Mouse (Mus musculus) adipocyte (in vitro differentiated cells): Measurements from ENCODE around the gene Cryl1.

Source experiments
- DNase-seq: peaks from one replicate; pipeline ENCODE4 v3.0.0-alpha.2; 2016; ENCODE audit warnings: low spot score

Gene Cryl1

DNA sequence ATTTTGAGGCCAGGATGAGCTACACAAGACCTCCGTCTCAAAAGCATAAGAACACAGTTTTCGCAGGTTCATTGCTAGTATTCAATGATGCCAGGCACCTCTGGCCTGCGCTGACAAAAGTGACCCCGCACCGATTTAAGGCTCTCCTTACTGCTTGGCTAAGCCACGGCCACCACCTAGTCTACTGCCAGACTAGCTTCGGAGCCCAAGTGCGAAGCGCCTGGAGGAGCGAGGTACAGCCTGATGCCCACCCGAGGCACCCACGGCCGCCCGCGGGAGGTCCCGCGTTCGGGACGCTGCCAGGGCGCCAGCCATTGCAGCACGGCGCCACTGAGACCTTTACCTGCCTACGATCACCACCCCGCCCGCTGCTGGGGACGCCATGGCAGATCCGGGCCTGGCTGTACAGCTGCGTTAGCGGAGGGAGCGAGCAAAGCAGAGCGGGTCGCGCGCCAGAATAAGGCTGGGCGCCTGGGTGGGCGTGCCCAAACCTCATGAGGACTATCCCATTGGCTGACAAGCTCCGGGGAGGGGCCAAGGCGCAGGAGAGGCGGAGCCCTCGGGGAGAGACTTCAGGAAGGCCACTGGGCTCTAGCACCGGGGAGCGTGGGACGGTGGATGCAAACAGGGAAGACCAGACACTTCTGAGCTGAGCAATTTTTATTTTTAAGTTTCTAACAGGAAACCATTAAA, at the start of gene Cryl1:
TSS of gene Cryl1 (minus strand) at position 465 of the 693 bp plus-strand sequence.
- DNase-seq: peak; percentile 80

DNA sequence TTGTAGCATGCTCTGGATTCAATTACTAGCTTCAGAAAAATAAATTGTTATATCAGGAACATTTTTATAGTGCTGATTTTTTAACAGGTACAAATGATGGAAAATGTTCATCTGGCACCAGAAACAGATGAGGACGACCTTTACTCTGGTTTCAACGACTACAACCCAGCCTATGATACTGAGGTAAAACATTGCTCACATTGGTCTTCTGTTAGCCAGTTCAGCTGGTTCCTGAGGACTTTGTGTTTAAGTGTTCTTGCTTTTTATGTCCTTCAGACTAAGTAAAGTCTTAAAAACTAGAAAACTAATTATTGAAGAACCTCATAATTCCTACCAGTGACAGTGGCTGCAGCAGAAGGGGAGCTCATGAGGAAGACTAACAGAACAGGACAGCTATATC, 32.1 kb upstream of the Cryl1 start:
- no peak for DNase-seq

DNA sequence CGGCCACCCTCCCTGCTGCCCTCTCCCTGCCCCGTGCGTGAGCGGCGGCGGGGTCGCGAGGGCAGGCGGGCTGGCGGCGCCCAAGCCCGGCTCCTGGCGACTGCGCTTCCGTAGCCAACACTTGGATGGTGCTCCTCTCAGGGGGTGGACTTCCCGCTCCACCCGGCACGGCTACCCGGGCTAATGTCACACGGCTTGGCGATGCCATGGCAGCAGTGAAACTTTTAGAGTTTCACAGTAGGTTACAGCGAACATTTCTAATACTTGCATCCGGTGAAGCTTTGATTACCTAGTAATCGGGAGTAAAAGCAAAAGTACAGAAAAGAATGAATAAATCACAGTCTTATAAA, 25.9 kb upstream of the Cryl1 start:
- DNase-seq: no peak

DNA sequence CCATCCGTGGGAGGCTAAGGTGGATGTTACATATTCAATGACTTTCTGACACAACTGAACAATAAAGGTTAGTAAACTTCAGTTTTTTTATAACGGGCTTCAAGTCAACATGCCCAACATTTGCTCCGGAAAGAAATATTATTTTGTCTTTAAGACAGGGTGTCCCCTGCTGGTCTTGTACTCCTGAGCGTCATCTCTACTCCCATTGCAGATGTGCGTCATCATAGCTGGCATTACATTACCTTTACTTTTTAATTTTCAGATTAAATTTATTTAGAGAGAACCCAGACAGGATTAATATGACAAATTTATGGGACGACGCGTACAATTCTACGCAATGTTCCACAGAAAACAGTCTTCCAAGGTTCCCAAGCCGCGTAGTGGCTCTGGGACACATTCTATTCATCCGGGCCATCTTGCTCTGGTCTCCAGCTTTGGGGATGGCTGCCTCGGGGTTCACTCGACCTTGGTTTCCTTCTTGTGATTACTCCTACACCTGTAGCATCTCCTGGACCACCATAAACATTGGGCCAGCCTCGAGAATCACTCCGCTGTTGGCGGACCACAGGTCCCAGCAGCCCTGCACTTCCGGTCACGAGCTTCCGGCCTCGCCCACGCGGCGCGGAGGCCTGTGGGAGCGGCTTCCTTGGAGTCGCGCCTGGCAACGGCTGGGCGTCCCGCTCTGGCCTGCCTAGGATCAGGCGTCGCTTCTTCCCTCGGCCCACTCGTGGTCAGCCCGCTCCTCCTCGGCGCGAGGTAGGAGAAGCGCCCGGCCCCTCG, 25.3 kb upstream of the Cryl1 start, which contains the start of gene Ift88:
TSS of gene Ift88 (plus strand) at position 631 of the 780 bp plus-strand sequence.
- DNase-seq: peak; percentile 91

DNA sequence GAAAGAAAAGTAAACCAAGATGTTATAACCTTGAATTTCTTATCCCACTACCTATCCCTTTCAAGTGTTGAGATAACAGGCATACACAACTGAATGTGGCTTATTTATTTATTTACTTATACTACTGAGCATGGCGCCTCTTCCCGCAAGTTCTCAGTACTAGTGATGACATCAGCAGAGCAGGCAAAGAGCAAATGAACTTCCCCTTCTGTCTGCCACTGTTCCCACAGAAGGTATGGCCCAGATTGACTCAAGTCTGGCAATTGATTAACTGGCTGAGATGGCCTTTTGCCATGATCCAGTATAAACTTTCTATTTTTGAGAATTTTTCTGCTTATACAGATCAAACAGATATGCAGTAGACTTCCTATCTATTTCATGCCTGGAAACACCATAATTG, 18.9 kb upstream of the Cryl1 start:
- no peak for DNase-seq

DNA sequence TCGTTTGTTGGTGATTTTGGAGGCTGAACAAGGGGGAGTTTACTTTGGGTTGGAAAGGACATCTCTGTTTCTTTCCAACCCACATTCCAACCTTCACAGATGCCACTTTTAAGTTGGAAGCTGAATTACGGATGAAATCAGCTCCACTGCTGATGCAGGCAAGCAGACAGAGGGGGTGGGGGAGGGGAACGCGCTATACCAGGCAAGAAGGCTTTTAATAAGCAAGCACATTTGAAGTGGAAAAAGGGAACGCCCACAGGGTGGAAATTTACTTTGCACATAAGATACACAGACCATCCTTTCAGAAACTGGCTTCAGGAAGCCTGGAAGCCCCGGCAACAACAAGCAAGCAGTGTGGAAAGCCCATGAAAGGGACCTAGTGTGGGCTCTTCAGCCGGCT, 13.8 kb upstream of the Cryl1 start:
- no peak for DNase-seq

DNA sequence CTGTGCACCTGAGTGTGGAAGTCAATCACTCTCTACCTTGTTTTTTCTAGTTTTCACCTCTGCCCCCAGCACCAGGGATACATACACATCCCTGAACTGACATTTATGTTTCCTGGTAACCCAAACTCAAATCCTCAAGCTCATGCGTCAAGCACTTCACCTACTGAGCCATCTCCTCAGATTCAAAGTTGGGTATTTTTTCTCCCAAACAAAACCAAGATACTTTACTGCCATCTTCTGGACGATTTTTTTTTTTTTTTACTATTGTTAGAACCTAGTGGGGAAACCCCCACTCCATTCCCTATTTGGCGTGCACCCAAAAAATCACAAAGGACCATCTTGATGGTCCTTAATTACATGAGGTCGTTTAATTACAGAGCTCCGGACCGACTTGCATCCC, 10.8 kb upstream of the Cryl1 start:
- DNase-seq: peak; percentile 11

DNA sequence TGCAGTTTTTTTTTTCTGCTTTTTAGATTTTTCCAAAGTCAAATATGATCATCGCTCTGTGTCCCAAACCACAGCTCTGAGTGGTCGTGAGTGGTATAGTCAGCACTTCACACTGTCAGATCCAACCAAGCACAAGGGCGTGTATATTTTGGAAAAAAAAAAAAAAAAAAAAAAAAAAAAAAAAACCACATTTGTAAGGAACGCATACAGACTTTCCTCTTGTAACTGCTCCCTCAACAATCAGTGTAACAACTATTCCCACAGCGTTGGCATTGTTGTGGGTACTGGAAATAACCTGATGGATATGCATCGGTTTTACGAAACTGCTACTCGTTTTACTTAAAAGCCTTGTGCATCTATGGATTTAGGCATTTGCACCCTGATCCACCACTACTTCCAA, 9.8 kb upstream of the Cryl1 start:
- DNase-seq: no peak

DNA sequence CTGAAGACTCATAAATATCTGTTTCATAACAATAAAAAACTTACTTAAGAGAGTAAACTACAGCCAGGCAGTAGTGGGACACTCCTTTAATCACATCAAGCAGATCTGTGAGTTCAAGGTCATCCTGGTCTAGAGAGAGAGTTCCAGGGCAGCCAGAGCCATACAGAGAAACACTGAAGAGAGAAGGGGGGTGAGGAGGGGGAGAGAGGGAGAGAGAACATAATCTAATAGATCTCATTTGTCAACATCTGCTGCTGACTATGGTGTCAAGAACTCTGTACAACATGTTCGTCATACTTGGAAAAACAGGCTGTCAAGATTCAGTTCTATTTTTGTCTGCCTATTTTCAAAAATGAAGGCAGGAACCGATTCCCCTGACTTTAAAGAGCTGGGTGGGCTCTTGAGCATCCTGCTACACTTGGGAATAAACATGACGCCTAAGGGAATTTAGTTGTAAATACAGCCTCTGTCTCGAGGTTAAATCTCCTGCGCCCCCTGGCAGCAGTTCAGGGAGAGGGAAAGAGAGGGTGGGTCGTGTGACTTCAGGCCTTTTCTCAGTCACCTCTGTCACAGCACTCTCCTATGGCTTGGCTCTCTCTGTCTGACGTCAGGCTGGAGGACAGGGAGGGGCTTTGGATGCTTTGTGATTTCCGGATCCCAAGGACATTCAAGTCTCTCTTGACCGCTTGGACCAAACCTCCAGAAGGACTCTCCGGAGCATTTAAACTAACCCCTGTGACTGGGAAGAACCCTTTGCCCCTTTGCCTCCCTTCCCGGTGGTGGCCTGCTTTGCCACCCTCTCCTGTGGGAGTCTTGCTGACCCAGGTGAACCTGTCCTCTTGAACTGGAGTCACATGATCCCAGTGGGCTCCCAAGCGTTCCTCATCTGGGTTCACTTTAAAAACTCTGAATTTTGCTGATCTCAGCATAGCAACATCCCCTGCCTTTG, 9.0 kb upstream of the Cryl1 start:
- DNase-seq: peak; percentile 26

DNA sequence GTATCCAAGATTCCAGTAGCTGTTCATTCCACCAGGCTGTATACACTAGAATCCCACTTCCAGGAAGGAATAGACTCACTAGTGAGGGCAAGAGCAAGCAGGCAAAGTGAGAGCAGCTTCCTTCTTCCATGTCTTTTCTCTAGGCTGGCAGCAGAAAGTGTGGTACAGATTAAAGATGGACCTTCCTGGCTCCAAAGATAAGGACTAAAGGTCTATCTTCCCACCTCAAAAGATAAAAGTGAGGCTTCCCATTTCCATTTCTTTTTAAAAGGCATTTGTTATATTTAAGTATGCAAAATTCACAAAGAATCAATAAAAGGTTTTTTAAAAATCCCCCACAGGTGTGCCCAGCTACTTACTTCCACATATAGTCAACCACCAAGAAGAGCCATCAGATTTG, 4.5 kb upstream of the Cryl1 start:
- no peak for DNase-seq

DNA sequence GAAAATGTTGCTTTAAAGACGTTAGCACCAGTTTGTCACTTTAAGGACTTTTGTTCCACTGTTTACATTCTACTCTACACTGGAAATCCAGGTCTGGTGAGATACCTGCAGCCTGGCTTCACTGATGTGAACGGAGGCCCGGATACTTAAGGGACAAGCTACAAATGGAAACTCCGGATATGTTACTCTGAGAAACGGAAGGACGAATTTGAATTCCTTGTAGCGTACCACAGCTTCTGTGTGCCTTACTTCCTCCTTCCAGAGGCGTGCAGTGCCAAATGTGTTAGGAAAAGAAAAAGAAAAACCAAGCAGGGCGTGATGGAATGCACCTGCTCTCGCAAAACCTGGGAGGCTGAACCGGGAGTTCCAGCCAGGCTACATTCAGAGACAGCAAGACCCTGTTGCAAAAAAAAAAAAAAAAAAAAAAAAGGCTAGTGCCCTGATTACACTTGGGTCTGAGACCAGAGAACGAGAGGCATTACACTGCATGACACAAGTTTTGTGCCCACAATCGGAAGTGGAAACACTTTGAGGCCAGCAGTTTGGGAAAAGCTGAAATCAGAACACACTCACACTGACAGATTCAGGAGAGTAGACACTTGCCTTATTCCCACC, 591 bp upstream of the Cryl1 start:
- peak; percentile 7 for DNase-seq

DNA sequence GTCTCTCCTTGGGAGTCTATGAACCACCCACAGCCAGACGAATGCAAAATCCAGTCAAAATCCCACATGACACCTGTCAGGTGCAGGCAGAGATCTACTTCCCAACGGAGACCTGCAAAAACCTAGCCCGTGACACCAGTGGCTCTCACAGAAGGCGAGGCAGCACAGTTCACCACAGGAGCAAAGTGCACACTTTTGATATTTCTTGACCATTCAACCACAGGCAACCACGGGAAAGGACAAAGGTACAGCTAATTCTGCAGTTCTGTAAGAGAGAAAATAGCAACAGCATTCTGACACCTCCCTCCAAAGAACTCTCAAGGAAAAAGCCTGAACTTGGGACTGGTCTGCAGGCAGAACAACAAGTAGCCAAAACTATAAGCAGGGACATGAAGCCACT, 1.1 kb downstream of the Cryl1 start:
- no peak for DNase-seq

DNA sequence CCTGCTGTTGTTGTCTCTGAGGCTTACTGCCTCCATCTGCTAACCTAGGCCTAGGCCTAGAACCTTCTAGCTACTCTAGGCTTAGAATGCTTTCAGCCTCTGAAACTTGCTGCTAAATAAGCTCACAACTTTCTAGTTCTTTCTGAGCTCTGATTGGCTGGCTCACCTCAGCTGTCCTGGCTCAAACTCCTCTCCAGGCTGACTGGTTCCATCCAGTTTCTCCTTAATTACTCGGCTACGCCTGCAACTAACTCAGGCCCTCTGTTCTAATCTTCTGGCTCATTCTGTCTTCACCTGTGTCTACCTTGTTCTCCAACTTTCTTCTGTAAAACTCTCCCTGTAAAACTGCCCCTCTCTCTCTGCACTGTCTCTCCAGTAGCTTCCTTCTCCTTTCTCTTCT, 2.9 kb downstream of the Cryl1 start:
- DNase-seq: no peak

DNA sequence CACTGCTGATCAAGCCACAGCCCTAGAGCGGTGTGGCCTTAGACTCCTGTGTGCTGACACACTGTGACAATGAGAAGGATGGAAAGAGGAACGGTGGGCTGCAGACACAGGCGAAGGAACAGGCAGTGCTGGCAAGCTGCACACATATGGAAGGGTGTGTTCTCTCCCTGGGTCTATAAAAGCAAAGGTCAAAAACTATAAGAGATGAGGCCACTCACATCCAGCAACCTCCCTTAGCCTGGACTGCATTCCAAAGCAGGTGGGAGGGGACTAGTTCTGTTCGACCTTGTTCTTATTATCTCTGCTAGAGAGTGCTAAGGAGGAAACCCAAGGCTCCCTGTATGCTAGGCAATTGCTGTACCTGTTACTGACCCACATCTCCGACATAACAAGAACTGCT, 6.1 kb downstream of the Cryl1 start:
- no peak for DNase-seq

DNA sequence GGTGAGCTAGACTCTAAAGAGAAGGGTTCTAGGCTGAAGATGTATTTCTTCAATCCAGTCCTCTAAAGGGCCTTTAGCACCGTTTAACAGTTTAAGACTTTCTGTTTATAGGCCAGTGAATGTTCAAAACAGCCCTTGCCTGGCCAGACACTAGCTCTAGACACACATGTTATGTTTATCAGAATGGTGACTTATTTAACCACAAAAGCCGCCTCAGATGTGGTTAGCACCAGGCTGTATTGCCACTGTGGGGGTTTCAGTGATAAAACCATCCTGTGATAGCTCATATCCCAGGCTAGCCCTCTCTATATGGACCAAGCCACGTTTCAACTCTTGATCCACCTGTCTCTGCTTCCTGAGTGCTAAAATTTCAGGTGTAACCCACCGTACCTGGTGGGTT, 6.7 kb downstream of the Cryl1 start:
- DNase-seq: no peak

DNA sequence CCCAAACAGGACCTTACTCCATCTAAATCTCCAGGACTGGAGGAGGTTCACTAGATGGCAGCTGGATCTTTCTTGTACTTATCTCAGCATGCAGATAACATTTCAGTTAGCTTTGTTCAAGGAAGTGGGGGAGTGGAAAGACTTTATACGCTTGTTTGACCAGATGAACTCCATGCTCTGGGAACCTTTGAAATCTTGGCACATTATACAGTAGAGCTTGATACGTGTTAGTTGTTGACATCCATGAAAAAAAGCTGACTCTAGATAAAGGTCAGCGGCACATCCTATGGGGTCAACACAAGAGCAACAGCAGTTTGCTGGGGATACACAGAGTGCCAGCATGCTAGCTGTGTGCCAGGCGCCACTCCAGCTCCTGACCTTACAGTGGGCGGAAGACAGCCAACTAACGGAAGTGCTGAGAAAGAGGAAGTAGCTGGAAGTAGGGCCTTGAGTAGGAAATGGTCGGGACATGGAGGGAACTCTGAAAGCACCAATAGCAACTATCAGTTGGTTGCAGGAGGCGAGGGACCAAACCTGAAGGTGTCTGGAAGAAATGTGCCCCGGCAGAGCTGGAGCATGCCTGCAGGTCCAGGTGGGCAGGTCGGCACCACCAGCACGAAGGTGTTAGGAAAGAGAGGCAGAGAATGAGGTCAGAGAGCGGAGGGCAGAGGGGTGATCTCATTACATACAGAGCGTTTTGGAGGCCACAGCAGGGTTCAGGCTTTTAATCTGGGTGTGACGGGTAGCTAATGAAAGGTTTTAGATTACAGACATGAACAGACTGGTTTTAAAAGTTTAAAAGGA, 11.4 kb downstream of the Cryl1 start:
- DNase-seq: no peak

DNA sequence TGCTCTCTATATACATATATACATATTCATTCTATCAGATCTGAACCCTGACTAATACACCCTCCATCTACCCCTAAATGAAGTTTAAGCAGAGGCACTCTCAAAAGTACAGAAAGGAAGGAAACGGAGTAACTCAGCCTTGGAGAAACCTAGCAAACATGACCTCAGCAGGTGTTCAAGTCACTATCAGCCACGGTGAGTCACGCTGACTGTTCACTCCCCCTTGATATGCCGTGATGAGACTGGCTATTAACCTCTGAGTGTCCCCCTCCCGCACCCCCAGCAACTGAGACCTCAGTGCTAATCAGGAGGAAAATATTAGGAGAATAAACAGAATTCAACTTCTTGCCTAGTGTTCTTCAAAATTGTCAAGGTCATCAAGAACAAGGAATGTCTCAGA, 12.7 kb downstream of the Cryl1 start:
- DNase-seq: no peak

DNA sequence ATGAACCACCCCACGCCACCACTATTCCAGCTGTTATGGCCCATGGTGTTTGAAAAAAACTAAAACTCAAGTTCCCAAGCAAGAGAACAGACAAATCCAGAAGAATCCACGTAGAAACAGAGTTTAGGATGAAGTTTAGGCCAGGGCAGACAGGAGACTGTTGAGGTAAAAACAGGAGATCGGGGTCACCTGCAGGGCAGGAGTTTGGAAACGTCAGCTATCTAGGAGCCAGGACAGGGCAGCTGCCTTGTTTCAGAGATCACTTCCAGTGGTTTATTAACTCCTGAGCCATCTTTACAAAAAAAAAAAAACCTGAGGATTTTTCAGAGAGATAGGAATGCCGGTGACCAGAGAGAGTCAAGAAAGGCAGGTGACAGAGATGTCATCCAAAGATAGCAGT, 20.8 kb downstream of the Cryl1 start:
- DNase-seq: no peak

DNA sequence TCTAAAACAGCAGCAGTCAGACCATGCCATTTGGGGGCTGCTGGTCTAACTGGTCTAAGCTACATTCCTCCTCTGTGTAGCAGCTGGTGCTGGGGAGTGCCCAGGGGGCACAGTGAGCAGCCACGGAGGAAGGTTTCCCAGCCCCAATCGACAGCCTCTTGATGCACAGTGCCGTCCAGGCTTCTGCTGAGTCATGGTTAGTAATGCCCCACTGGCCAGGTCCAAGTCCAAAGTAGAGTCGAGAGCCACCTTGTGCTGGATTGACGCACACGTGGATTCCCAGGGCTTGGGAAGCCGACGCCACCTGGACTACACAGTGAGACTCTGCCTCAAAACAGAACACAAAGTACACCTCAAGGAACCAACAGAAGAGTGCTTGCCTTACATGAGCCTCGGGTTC, 21.4 kb downstream of the Cryl1 start:
- DNase-seq: no peak

DNA sequence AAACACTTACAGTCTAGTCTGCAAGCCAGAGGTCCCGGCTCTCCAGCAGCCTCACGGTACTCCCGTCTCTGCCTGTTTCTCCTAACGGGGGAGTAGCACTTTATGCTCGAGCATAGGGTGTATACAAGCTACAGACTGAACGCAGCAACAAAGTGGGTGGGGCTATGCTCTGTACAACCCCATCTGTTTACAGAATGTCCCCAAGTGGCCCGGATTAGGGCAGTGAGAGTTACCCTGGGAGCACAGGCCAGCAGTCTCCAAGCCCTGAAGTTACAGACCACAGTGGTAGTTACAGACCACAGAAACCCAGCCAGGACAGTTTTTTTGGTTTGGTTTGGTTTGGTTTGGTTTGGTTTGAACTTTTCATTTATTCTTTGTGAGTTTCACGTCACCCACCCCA, 22.3 kb downstream of the Cryl1 start:
- no peak for DNase-seq

DNA sequence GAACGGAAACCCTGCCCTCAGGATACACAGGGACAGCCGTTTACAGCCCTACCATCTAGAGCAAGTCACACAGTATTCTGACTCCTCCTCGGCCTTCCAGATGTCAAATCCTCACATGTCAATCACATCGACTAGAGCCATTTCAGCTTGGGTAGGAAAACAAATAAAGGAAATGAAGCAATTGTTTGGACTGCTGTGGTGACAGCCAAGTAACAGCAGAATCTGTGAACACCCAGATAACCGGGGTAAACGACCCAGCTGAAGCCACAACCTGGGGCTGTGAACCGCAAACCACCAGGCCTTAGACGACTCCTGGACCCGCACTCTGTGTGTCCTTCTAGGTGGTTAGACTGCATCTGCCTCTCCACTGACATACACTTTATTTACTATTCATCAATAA, 23.1 kb downstream of the Cryl1 start:
- no peak for DNase-seq
